In the genomic region with DNA sequence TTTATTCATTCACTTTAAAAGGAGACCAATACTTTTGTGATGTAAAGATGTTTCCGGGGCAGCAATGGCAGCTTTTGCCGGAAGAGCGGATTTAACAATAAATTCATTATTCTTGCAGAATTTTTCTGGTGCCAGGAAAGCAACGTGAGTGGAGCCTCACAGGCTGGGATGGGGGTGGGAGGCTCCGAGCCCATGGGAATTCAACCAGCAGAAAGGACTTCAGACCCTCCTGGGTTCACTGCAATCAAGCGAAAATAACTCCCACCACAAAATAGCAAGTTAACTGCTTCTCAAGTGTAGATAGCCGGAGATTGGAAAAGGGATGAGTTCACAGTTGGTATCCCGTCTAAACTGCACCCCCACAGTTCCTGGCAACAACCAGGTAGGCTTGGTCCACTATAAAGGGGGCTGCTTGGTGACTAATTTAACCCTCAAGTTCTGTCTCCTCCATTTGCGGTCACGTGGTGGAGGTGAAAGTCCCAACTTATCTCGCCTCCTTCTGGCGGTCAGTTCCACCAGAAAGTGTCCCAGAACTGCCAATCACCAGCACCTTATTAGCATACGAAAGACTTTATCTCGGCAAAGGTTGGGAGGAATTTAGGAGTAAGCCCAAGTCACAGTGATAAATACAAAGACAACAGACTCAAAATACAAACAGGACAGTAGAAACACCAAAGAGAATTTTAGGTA, we compare ENCODE assay signal across 8 mouse cellular contexts.
DNase-seq lines count a peak whose midpoint lies in the region; ATAC-seq lines count a peak whose summit lies in the region.

No protein-coding gene starts in this region.

- intact Hi-C loops in left cerebral cortex, postnatal 25 days (cut with DNase I) = loop anchor here (2.0 kb wide), 1 partner anchor 232 kb away; a partner anchor contains a TSS

- ATAC-seq in cerebellum, adult (ENCODE audit: insufficient number of reproducible peaks, low FRiP score, low TSS enrichment) = no peak

- peak; percentile 11 to 16 for DNase-seq in cerebellum, postnatal 14 days
- peak; percentile 37 for DNase-seq in right cerebral cortex, postnatal 4 days
- DNase-seq in right cerebral cortex, adult 18-20 months = no peak
- peak; percentile 23 to 24 for DNase-seq in left cerebral cortex, postnatal 25 days (ENCODE audit: low spot score in 2 of 2)
- DNase-seq in spleen, adult 12 weeks (ENCODE audit: low spot score) = no peak
- DNase-seq in thymus, postnatal 4 days = no peak
- no peak for DNase-seq in right cerebral cortex, postnatal 25 days

Comparison
In these comparisons a context has a peak if more than half of its experiments do, and no peak if none do; other contexts are left out.
1. DNase-seq: peak in cerebellum, postnatal 14 days (2 of 2), right cerebral cortex, postnatal 4 days (single experiment) and left cerebral cortex, postnatal 25 days (2 of 2); none in right cerebral cortex, adult 18-20 months (single experiment), spleen, adult 12 weeks (single experiment), thymus, postnatal 4 days (single experiment) and right cerebral cortex, postnatal 25 days (single experiment).